Mouse (Mus musculus): Measurements from ENCODE around the gene Nip7.
"Not testable (repeated sequence)": the region's sequence is repeated elsewhere in the genome, so short reads cannot be mapped to it uniquely, and the experiment has no call there.

Nip7 gene

GRCm38 (mm10) chr8:107095717-107096365, 39.2 kb downstream of the Nip7 start:
- peak; percentile 56 for DNase-seq (ENCODE audit: low read depth, low spot score)

GRCm38 (mm10) chr8:107096366-107097036, 39.8 kb downstream of the Nip7 start, which contains the start of gene Terf2:
Gene Terf2 (minus strand): TSS chr8:107096547.
- peak; percentile 93 for DNase-seq (ENCODE audit: low read depth, low spot score)
- Histone ChIP-seq H3K27me3 (ENCODE audit: control insufficient read depth, insufficient read depth, low read length, poor library complexity, severe bottlenecking) (no peaks in the 10 kb centered on the region), H3K36me3 (ENCODE audit: control insufficient read depth, insufficient read depth, low read length, poor library complexity, severe bottlenecking) (peaks cover 1% of the 10 kb centered on the region; the same call in 1 of the 2 replicates)

More at GRCm38 (mm10) chr8:107095717-107096365, 39.2 kb downstream of the Nip7 start:
- Histone ChIP-seq H3K36me3 (ENCODE audit: control insufficient read depth, insufficient read depth, low read length, poor library complexity, severe bottlenecking) (peaks cover 1% of the 10 kb centered on the region; the same call in 1 of the 2 replicates), H3K27me3 (ENCODE audit: control insufficient read depth, insufficient read depth, low read length, poor library complexity, severe bottlenecking) (no peaks in the 10 kb centered on the region)

- no peaks in the 10 kb centered on the region for H3K27me3 ChIP-seq (ENCODE audit: control insufficient read depth, insufficient read depth, low read length, poor library complexity, severe bottlenecking)
- no peak for DNase-seq (ENCODE audit: low read depth, low spot score)
- no peaks in the 10 kb centered on the region for H3K36me3 ChIP-seq (ENCODE audit: control insufficient read depth, insufficient read depth, low read length, poor library complexity, severe bottlenecking)
Observed at GRCm38 (mm10) chr8:107100635-107101034, 44.0 kb downstream of the Nip7 start.

DNA sequence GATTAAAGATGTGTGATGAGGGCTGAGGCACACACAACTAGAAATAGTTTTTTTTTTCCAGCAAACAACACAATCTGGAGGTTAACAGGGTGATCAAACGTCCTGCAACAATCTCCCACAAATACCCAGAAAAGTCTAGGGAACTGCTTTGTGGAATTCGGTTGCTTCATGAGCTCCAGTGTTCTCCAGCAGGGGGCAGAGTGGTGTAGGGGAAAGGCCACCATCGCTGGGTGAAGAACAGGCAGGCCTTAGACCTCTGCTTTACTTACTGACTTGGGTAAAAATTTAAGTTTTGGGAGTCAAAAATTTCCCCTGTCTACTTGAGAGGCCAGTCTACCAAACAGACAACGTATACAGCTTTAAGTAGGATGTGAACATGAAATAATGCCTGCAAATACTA, 47.9 kb downstream of the Nip7 start:
- Histone ChIP-seq H3K27me3 (ENCODE audit: control insufficient read depth, insufficient read depth, low read length, poor library complexity, severe bottlenecking) (no peaks in the 10 kb centered on the region), H3K36me3 (ENCODE audit: control insufficient read depth, insufficient read depth, low read length, poor library complexity, severe bottlenecking) (no peaks in the 10 kb centered on the region)
- DNase-seq (ENCODE audit: low read depth, low spot score): peak; percentile 75

GRCm38 (mm10) chr8:107108089-107108488, 51.4 kb downstream of the Nip7 start:
- DNase-seq (ENCODE audit: low read depth, low spot score); H3K27me3 ChIP-seq (ENCODE audit: control insufficient read depth, insufficient read depth, low read length, poor library complexity, severe bottlenecking); H3K36me3 ChIP-seq (ENCODE audit: control insufficient read depth, insufficient read depth, low read length, poor library complexity, severe bottlenecking): not testable (repeated sequence)

GRCm38 (mm10) chr8:107108978-107109720, 52.5 kb downstream of the Nip7 start:
- H3K36me3 ChIP-seq (ENCODE audit: control insufficient read depth, insufficient read depth, low read length, poor library complexity, severe bottlenecking): no peaks in the 10 kb centered on the region
- DNase-seq (ENCODE audit: low read depth, low spot score): no peak
- no peaks in the 10 kb centered on the region for H3K27me3 ChIP-seq (ENCODE audit: control insufficient read depth, insufficient read depth, low read length, poor library complexity, severe bottlenecking)

DNA sequence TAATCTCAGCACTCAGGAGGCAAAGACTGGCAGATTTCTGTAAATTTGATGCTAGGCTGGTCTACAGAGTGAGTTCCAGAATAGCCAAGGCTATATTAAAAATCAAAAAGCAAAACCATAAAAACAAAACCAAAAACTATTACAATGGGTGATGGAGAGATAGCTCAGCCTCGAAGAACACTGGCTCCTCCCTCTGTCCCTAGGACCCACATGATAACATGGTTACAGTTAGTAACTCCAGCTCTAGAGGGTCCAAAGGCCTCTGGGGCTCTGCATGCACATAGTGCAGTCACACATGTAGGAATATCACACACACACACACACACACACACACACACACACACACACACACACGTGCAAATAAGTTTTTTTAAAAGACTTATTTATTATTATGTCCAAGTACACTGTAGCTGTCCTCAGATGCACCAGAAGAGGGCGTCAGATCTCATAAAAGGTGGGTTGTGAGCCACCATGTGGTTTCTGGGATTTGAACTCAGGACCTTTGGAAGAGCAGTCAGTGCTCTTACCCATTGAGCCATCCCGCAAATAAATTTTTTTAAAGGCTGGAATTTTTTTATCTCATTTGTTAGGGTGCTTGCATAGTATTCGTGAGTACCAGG, 53.2 kb downstream of the Nip7 start:
- DNase-seq (ENCODE audit: low read depth, low spot score): peak; percentile 18
- no peaks in the 10 kb centered on the region for H3K27me3 ChIP-seq (ENCODE audit: control insufficient read depth, insufficient read depth, low read length, poor library complexity, severe bottlenecking)

More for the DNA sequence above, 53.2 kb downstream of the Nip7 start:
- H3K36me3 ChIP-seq (ENCODE audit: control insufficient read depth, insufficient read depth, low read length, poor library complexity, severe bottlenecking): no peaks in the 10 kb centered on the region

Measured in splenic B cell, adult 2 months (primary cell).